Mouse (Mus musculus) bone marrow macrophage, adult 2 months (primary cell): Measurements from ENCODE around the gene B830017H08Rik.

Experiments used
- CTCF ChIP-seq: IDR thresholded peaks from 2 replicates; pipeline ENCODE4 v1.5.1; 2012; ENCODE audit warnings: low read depth, mild to moderate bottlenecking, low read length, moderate library complexity
- POLR2A ChIP-seq: IDR thresholded peaks from 2 replicates; pipeline ENCODE4 v1.6.1; 2012; ENCODE audit warnings: mild to moderate bottlenecking, low read depth, low read length, borderline replicate concordance

DNA sequence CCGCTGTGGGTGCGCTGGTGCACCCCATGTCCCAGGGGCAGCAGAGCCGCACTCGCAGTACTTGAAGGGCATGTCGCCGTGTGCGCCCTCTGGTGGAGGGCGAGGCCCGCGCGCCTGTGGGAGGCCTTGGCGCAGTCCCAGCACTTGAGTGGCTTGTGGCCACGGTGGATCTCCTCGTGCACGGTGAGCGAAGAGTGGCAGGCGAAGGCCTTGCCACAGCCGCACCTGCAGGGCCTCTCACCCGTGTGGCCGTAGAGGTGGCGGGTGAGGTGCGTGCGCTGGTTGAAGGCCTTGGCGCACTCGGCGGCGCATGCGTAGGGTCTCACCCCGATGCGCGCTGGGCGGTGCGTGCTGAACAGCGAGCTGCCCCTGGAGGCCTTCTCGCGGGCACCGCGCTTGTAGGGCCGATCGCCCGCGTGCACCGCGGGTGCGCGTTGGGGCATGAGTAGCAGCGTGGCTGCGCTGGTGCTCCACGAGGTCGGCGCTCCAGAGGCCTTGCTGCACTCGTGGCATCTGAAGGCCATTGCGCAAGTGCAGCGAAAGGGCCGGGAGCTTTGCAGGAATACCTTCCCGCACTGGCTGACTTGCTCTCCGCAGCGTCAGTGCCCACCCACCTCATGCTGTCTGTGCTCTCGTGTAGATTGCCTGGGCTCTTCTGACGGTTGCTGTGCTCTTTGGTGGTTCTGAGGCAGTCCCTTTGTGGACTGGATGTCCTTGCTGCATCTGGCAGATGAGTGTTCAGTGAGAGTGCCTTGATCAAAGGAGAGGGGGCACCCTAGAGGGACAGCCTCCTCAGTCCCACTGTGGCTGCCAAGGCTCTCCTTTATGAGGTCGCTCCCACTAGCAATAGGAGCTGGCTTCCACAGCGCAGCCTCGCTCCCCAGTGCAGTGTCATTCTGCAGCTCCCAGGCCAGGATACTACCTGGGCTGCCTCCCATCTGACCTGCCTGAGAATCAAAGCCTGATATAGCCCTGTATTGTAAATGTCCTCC lies 17.2 kb upstream of the B830017H08Rik start:
- peak; percentile 83 for TF ChIP-seq CTCF
- no peak for TF ChIP-seq POLR2A
